Mouse (Mus musculus) G1E (cell line): ENCODE results near the gene Prdm13. TPM values are rescaled to one million over a fixed set of nuclear protein-coding genes. Genes with fewer than 3 reads are reported as not detected.

Experiments
- ATAC-seq: 2 replicates; pipeline ENCODE4 v1.8.0; 2016; ENCODE audit warnings: mild to moderate bottlenecking; ENCODE audit not compliant: insufficient number of reproducible peaks, poor library complexity, low FRiP score, severe bottlenecking; ENCODE audit errors: extremely low read depth
- DNase-seq: peaks from one replicate; pipeline ENCODE4 v3.0.0; 2012; ENCODE audit warnings: low spot score
- H3K27me3 ChIP-seq: 2 replicates; pipeline ENCODE4 v1.6.1; 2012; ENCODE audit warnings: mild to moderate bottlenecking, low read length, inconsistent platforms; ENCODE audit not compliant: insufficient read depth
- H3K36me3 ChIP-seq: replicated peaks from 2 replicates; pipeline ENCODE3; 2012; ENCODE audit warnings: mild to moderate bottlenecking, inconsistent platforms
- H3K4me1 ChIP-seq: 2 replicates; pipeline ENCODE4 v1.6.1; 2012; ENCODE audit warnings: low read depth, low read length, inconsistent platforms, mixed read lengths; ENCODE audit not compliant: insufficient read depth
- H3K4me3 ChIP-seq: 2 replicates; pipeline ENCODE4 v1.5.1; 2012; ENCODE audit warnings: low read depth, mild to moderate bottlenecking, inconsistent platforms, low read length, moderate library complexity, mixed read lengths
- H3K9me3 ChIP-seq: replicated peaks from 2 replicates; pipeline ENCODE4 v1.6.1; 2012; ENCODE audit warnings: inconsistent platforms
- CTCF ChIP-seq: IDR thresholded peaks from 2 replicates; pipeline ENCODE4 v1.5.1; 2012; ENCODE audit warnings: low read depth, low read length, inconsistent platforms, mixed read lengths
- GATA1 ChIP-seq: IDR thresholded peaks from 2 replicates; pipeline ENCODE4 v1.6.1; 2012; ENCODE audit warnings: borderline replicate concordance, low read length, inconsistent platforms, mixed read lengths
- GATA2 ChIP-seq: IDR thresholded peaks from 2 replicates; pipeline ENCODE4 v1.6.1; 2012; ENCODE audit warnings: low read depth, low read length, inconsistent platforms, borderline replicate concordance
- POLR2AphosphoS5 ChIP-seq: IDR thresholded peaks from 2 replicates; pipeline ENCODE4 v1.6.1; 2012; ENCODE audit warnings: low read depth, low read length, inconsistent platforms; ENCODE audit not compliant: insufficient replicate concordance
- TAL1 ChIP-seq: conservative IDR thresholded peaks from 2 replicates; pipeline ENCODE4 v1.6.1; 2012; ENCODE audit warnings: low read depth, low read length, inconsistent platforms, mixed read lengths
- polyA plus RNA-seq: library from polyadenylated mRNA; stranded (reverse); fragments of >175 nt; gene quantifications from 2 replicates; pipeline ENCODE4 v1.2.3, GENCODE M21; 2012
- total RNA-seq, 2 experiments: library from RNA; stranded (forward) in 1 of 2; stranded (reverse) in 1 of 2; fragments of 200-1000 nt in 1 of 2; fragments of >200 nt in 1 of 2; fragmentation: Nextera tagmentation in 1 of 2; gene quantifications; 2 replicates each; pipeline ENCODE4 v1.2.3; 2014 to 2017

Gene Prdm13
- total and polyA plus RNA-seq, 3 experiments = 0.05 TPM; not detected in 2

DNA sequence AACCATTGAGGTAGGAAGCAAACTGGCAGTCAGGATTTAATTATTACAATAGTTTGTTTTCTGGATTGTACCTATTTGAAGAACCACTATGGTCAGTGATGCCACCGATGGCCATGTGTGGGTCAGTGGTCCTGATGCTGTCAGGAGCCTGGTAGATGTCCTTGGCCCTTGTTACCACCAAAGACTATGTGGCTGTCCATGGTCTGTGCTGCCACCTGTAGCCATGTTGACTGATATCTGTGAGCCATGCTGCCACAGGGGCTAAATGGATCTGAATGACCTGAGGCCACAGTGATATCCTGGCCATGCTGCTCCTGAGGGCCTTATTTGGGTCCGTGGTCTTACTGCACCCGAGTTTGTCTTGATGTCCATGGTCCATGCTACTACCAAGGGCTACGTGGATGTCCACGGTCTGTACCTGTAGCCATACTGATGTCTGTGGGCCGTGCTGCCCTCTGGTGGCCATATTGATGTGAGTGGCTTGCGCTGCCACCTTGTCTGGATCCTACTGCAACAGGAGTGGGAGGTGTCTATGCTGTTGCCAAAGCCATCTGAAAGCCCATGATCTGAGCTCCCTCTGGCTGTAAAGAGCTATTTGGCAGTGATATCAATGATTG, 10.0 kb upstream of the Prdm13 start:
- ATAC-seq (peak; percentile 22; the same call in 1 of the 2 replicates), DNase-seq (peak; percentile 11)
- Histone ChIP-seq H3K9me3 (no peaks in the 10 kb centered on the region), H3K4me1 (no peaks in the 10 kb centered on the region), H3K27me3 (no peaks in the 10 kb centered on the region), H3K4me3 (no peak overlapping the region), H3K36me3 (no peaks in the 10 kb centered on the region)
- TF ChIP-seq CTCF (peak; percentile 81), GATA2 (no peak), GATA1 (no peak)

- ATAC-seq (no peak), DNase-seq (no peak)
- Histone ChIP-seq H3K27me3 (peaks cover 31% of the 10 kb centered on the region), H3K9me3 (no peaks in the 10 kb centered on the region), H3K4me1 (no peaks in the 10 kb centered on the region; the same call in 1 of the 2 replicates), H3K4me3 (no peak overlapping the region), H3K36me3 (no peaks in the 10 kb centered on the region)
- TF ChIP-seq GATA2 (no peak), GATA1 (no peak), POLR2AphosphoS5 (no peak), TAL1 (no peak), CTCF (no peak)
Observed at GRCm38 (mm10) chr4:21690221-21690620, 4.5 kb upstream of the Prdm13 start.

DNA sequence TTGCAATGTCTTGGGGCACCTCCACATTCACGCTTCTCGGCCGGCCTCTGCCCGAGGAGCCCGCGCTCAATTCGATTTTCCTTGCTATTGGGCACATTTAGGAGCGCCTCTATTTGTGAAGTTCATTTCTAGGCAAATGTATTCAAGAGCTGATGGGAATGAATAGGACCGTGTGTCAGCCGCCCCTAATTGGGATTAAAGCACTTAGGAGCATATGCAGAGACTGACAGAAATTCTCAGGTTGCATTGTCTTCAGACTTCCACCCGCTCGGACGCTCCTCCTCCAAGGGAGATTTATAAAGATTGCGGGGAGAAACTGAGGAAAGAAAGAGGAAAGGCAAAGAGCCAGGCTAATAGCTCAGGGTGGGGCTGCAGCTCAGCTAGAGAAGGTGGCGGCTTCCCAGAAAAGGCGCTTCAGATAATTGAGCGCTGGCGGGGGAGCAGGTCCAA, 3.8 kb upstream of the Prdm13 start:
- Histone ChIP-seq H3K36me3 (no peaks in the 10 kb centered on the region), H3K9me3 (no peaks in the 10 kb centered on the region), H3K4me1 (no peaks in the 10 kb centered on the region; the same call in 1 of the 2 replicates), H3K27me3 (peaks cover 33% of the 10 kb centered on the region), H3K4me3 (no peak overlapping the region)
- ATAC-seq (no peak), DNase-seq (no peak)
- no peak for TF ChIP-seq GATA1
- no peak for TF ChIP-seq POLR2AphosphoS5
- TF ChIP-seq CTCF = no peak
- TF ChIP-seq GATA2 = no peak

- Histone ChIP-seq H3K36me3 (no peaks in the 10 kb centered on the region), H3K4me3 (no peak overlapping the region), H3K4me1 (no peaks in the 10 kb centered on the region; the same call in 1 of the 2 replicates), H3K9me3 (no peaks in the 10 kb centered on the region), H3K27me3 (peaks cover 33% of the 10 kb centered on the region)
- DNase-seq = no peak
- ATAC-seq = no peak
- TF ChIP-seq TAL1 (no peak), GATA1 (no peak), GATA2 (no peak), CTCF (no peak)
Observed at GRCm38 (mm10) chr4:21688703-21689200, 3.0 kb upstream of the Prdm13 start.

GRCm38 (mm10) chr4:21687783-21688702, 2.3 kb upstream of the Prdm13 start:
- Histone ChIP-seq H3K36me3 (no peaks in the 10 kb centered on the region), H3K4me3 (no peak overlapping the region), H3K27me3 (peaks cover 33% of the 10 kb centered on the region), H3K9me3 (no peaks in the 10 kb centered on the region), H3K4me1 (no peaks in the 10 kb centered on the region; the same call in 1 of the 2 replicates)
- no peak for TF ChIP-seq GATA2
- no peak for TF ChIP-seq POLR2AphosphoS5
- TF ChIP-seq TAL1 = no peak
- no peak for TF ChIP-seq CTCF
- no peak for TF ChIP-seq GATA1
- DNase-seq (no peak), ATAC-seq (no peak)

GRCm38 (mm10) chr4:21686934-21687333, 1.2 kb upstream of the Prdm13 start:
- Histone ChIP-seq H3K27me3 (peaks cover 33% of the 10 kb centered on the region), H3K4me1 (no peaks in the 10 kb centered on the region; the same call in 1 of the 2 replicates), H3K9me3 (no peaks in the 10 kb centered on the region), H3K4me3 (no peak overlapping the region), H3K36me3 (no peaks in the 10 kb centered on the region)
- TF ChIP-seq GATA1 (no peak), CTCF (no peak), POLR2AphosphoS5 (no peak), TAL1 (no peak)
- DNase-seq = no peak
- ATAC-seq = no peak
